Mouse (Mus musculus) CH12.LX (cell line): Measurements from ENCODE around the gene Ccdc28a.

Experiments
- CTCF ChIP-seq, 2 experiments: IDR thresholded peaks in 1 of 2; conservative IDR thresholded peaks in 1 of 2; 2 replicates each; pipeline ENCODE4 v1.5.1; 2011 to 2012; ENCODE audit warnings: low read depth in 2 of 2, low read length in 2 of 2, improper control_type of control experiment in 1 of 2, inconsistent platforms in 1 of 2, mild to moderate bottlenecking in 1 of 2, moderate library complexity in 1 of 2
- EP300 ChIP-seq: IDR thresholded peaks from 2 replicates; pipeline ENCODE4 v1.6.1; 2011; ENCODE audit warnings: low read length, improper control_type of control experiment
- HCFC1 ChIP-seq: IDR thresholded peaks from 2 replicates; pipeline ENCODE4 v1.6.1; 2012; ENCODE audit warnings: low read depth, mild to moderate bottlenecking, inconsistent platforms, low read length, improper control_type of control experiment
- JUND ChIP-seq: conservative IDR thresholded peaks from 2 replicates; pipeline ENCODE4 v1.6.1; 2011; ENCODE audit warnings: low read depth, low read length, improper control_type of control experiment
- KAT2A ChIP-seq: IDR thresholded peaks from 2 replicates; pipeline ENCODE4 v1.6.1; 2012; ENCODE audit warnings: low read length, improper control_type of control experiment, inconsistent platforms; ENCODE audit not compliant: insufficient replicate concordance
- MYC ChIP-seq: IDR thresholded peaks from 2 replicates; pipeline ENCODE4 v1.6.1; 2011; ENCODE audit warnings: low read depth, mild to moderate bottlenecking, improper control_type of control experiment, low read length
- POLR2A ChIP-seq: IDR thresholded peaks from 2 replicates; pipeline ENCODE4 v1.6.1; 2011; ENCODE audit warnings: low read depth, mild to moderate bottlenecking, improper control_type of control experiment, low read length
- POLR2AphosphoS2 ChIP-seq: IDR thresholded peaks from 2 replicates; pipeline ENCODE4 v1.6.1; 2011; ENCODE audit warnings: low read depth, low read length, improper control_type of control experiment
- SIN3A ChIP-seq: IDR thresholded peaks from 2 replicates; pipeline ENCODE4 v1.6.1; 2012; ENCODE audit warnings: low read length, improper control_type of control experiment, inconsistent platforms
- USF1 ChIP-seq: IDR thresholded peaks from 2 replicates; pipeline ENCODE4 v1.6.1; 2014; ENCODE audit warnings: low read depth, mild to moderate bottlenecking, inconsistent platforms, low read length, improper control_type of control experiment
- ZKSCAN1 ChIP-seq: IDR thresholded peaks from 2 replicates; pipeline ENCODE4 v1.6.1; 2012; ENCODE audit warnings: low read depth, inconsistent platforms, low read length, improper control_type of control experiment, borderline replicate concordance

DNA sequence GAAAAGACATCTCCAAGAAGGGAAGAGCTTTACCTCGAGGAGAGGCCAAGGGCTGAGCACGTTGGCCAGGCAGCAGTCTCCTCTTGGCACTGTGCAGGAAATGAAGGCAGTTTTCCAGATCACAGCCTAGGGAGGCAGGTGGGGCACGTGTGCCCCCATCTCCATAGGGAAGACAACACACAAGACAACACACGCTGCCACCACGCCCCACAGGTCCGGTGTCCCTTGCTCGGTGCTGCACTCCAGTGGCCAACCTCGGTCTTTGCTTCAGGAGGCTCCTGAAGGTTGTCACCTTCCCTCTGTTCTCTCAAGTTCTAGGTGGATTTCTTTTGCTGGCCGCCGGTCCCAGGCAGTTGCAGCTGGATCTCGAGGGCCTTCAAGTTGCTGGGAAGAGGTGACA, 24.1 kb downstream of the Ccdc28a start, which contains the start of gene Ect2l:
- TF ChIP-seq USF1 (no peak), CTCF (conservative IDR thresholded peaks at IDR 0.05 in 1 of 2, IDR thresholded peaks at IDR 0.05 in 1 of 2; ENCODE audit: low read depth in 2 of 2, low read length in 2 of 2) (peak; percentile 56 to 76), POLR2A (no peak), HCFC1 (no peak), JUND (no peak), POLR2AphosphoS2 (no peak), ZKSCAN1 (no peak), EP300 (no peak), MYC (no peak), SIN3A (peak; percentile 18; the same call in 1 of the 2 replicates), KAT2A (no peak)
